Mouse (Mus musculus): ENCODE data around the gene Cmtm2b. TPM values are rescaled to one million over a fixed set of nuclear protein-coding genes. Genes with fewer than 3 reads are reported as not detected.
"Not testable (repeated sequence)": the region's sequence is repeated elsewhere in the genome, so short reads cannot be mapped to it uniquely, and the experiment has no call there.

Gene Cmtm2b
- total and polyA plus RNA-seq, 2 experiments from 2014 or later = not detected

DNA sequence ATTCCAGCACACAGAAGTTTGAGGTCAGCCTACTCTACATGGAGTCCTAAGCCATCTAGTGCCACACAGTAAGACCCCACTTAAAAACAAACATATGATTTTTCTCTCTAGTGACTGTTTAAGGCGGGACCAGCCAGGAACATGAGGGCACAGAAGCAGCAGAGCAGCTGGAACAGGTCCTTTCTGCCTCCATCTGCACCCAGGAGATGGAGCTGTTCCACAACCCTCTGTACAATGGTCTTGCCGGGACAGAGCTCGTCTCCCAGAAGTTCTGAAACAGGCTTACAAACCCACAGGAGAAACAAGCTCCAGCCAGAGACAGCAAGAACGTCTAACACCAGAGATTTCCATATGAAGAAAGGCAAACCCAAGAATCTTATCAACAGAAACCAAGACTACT, 8.7 kb upstream of the Cmtm2b start:
- no peak for ATAC-seq
- H3K4me1 ChIP-seq (ENCODE audit: insufficient read depth, low read length) = no peaks in the 10 kb centered on the region
- H3K27ac ChIP-seq = no peak overlapping the region
- DNase-seq (ENCODE audit: low spot score) = peak; percentile 5
- no peak overlapping the region for H3K9ac ChIP-seq (replicated peaks; ENCODE audit: low read length)
- no peak overlapping the region for H3K4me2 ChIP-seq (ENCODE audit: low read depth, low read length)
- H3K27me3 ChIP-seq (ENCODE audit: insufficient read depth, low read length) = no peaks in the 10 kb centered on the region
- TF ChIP-seq CTCF (IDR thresholded peaks at IDR 0.05; ENCODE audit: low read depth) = peak; percentile 39
- no peaks in the 10 kb centered on the region for H3K9me3 ChIP-seq (ENCODE audit: low read length)
- H3K4me3 ChIP-seq (ENCODE audit: low read length) = no peak overlapping the region
- H3K36me3 ChIP-seq (ENCODE audit: insufficient read depth, low read length) = no peaks in the 10 kb centered on the region
- WGBS = 62% methylated on average over 4 of the region's 4 CpGs

DNA sequence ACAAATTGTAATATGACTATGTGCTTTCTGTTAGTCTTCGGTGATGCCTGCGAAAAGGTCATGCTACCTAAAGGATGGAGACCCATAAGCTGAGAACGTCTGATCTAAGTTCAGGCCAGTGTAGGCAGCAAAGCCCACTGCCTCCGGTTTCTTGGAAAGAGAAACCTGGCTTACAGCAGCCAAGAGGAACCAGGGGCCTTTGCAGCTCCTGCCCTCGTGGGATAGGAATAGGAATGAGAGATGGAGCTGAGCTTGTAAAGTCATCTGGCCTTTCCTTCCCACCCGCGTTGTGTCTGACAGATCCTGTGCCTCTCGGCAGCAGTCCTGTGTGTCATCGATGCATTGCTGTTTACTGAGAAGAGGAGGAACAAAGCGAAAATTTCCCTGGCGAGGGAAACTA, 763 bp upstream of the Cmtm2b start, which contains the start of gene Gm11020:
Gene Gm11020, plus strand, starts transcription at position 301 of the 400 bp plus-strand sequence.
- not testable (repeated sequence) for DNase-seq (ENCODE audit: low spot score); H3K27ac ChIP-seq; H3K4me1 ChIP-seq (ENCODE audit: insufficient read depth, low read length); ATAC-seq; H3K9ac ChIP-seq (replicated peaks; ENCODE audit: low read length); H3K27me3 ChIP-seq (ENCODE audit: insufficient read depth, low read length); H3K4me2 ChIP-seq (ENCODE audit: low read depth, low read length); H3K36me3 ChIP-seq (ENCODE audit: insufficient read depth, low read length); H3K9me3 ChIP-seq (ENCODE audit: low read length); H3K4me3 ChIP-seq (ENCODE audit: low read length)
- 86% methylated on average over 9 of the region's 11 CpGs for WGBS

DNA sequence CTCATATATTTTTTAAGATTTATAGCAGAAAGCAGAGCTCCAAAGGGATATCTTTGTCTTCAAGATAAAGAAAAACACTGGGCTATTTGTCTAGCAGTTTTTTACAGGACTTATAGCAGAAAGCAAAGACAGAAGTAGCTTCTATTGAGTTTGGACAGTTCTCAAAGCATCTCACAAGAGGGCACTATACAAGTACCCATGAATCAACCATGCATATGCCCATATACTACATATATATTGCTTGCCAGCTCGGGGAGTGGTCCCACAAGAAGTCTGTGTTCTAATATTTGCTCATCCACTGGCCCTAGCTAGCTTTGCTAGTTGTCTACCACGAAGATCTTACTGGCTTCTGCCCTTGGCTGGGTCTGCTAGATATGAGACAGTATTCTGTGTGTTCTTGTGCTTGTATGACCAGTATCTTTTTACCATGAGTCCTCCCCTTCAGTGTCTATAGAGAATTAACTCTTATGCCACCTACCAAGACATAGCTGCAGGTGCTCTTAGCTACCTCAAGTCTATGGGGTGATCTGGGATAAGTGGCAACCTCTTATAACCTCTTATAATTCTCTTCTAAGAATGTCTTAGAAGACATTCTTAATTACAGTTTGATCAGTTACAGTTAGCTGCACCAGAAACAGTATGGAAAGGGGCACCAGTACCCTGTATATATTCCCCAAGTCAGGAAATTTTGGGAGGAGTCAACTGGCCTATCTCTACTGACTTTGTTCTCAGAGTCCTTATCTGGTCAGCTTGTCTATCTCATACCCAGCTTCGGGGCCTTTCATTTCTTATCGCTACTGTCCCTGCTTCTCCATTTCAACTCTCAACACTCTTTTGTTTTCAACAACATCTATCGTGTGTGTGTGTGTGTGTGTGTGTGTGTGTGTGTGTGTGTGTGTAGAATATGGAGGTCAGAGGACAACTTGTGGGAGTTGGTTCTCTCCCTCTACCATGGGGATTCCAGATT, 10.9 kb downstream of the Cmtm2b start:
- WGBS = 78% methylated on average over 5 of the region's 5 CpGs
- H3K9ac ChIP-seq (replicated peaks; ENCODE audit: low read length) = no peak overlapping the region
- H3K27me3 ChIP-seq (ENCODE audit: insufficient read depth, low read length) = no peaks in the 10 kb centered on the region
- DNase-seq (ENCODE audit: low spot score) (no peak), ATAC-seq (no peak)
- no peak overlapping the region for H3K27ac ChIP-seq
- no peak overlapping the region for H3K4me2 ChIP-seq (ENCODE audit: low read depth, low read length)
- H3K9me3 ChIP-seq (ENCODE audit: low read length) = no peaks in the 10 kb centered on the region
- H3K36me3 ChIP-seq (ENCODE audit: insufficient read depth, low read length) = no peaks in the 10 kb centered on the region
- TF ChIP-seq CTCF (IDR thresholded peaks at IDR 0.05; ENCODE audit: low read depth) = no peak
- H3K4me3 ChIP-seq (ENCODE audit: low read length) = no peak overlapping the region
- no peaks in the 10 kb centered on the region for H3K4me1 ChIP-seq (ENCODE audit: insufficient read depth, low read length)

DNA sequence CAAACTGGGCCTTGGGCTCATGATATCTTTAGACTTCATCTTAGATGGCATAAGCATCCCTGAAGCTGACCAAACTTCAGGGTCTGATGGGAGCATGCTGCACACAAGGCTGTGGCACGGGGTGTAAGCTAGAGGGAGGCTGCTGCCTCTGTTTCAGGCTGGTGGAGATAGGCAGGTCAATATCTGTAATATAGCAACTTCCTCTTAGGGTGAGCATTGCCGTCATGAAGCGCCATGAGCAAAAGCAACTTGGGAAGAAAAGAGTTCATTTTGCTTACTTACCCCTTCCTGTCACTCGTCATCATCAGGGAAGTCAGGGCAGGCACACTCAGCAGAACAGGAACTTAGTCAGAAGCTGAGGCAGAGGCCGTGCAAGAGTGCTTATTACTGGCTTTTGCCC, 11.8 kb downstream of the Cmtm2b start:
- Histone ChIP-seq H3K9ac (replicated peaks; ENCODE audit: low read length) (no peak overlapping the region), H3K4me2 (ENCODE audit: low read depth, low read length) (no peak overlapping the region), H3K27me3 (ENCODE audit: insufficient read depth, low read length) (no peaks in the 10 kb centered on the region), H3K4me3 (ENCODE audit: low read length) (no peak overlapping the region), H3K9me3 (ENCODE audit: low read length) (no peaks in the 10 kb centered on the region), H3K4me1 (ENCODE audit: insufficient read depth, low read length) (no peaks in the 10 kb centered on the region), H3K27ac (no peak overlapping the region), H3K36me3 (ENCODE audit: insufficient read depth, low read length) (no peaks in the 10 kb centered on the region)
- DNase-seq (ENCODE audit: low spot score) = no peak
- ATAC-seq = no peak
- no peak for TF ChIP-seq CTCF (IDR thresholded peaks at IDR 0.05; ENCODE audit: low read depth)
- WGBS = 78% methylated on average over 5 of the region's 5 CpGs

DNA sequence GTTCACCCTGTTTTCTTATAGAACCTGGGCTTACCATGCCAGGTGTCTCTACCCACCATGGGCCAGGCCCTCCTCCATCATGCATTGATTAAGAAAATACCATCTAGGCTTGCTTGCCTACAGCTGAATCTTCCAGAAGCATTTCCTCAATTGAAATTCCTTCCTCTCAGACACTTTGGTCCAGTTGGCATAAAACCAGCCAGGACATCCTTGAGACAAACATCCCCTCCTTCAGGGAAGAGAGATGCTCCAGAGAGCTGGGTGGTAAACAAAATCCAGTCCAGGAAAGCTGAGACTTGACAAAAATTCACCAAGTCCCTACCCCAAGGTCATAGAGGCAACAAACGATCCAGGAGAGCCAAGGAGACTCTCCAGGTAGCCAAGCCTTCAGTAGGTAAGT, 12.2 kb downstream of the Cmtm2b start:
- Histone ChIP-seq H3K9me3 (ENCODE audit: low read length) (no peaks in the 10 kb centered on the region), H3K4me2 (ENCODE audit: low read depth, low read length) (no peak overlapping the region), H3K36me3 (ENCODE audit: insufficient read depth, low read length) (no peaks in the 10 kb centered on the region), H3K27me3 (ENCODE audit: insufficient read depth, low read length) (no peaks in the 10 kb centered on the region), H3K9ac (replicated peaks; ENCODE audit: low read length) (no peak overlapping the region), H3K27ac (no peak overlapping the region), H3K4me1 (ENCODE audit: insufficient read depth, low read length) (no peaks in the 10 kb centered on the region), H3K4me3 (ENCODE audit: low read length) (no peak overlapping the region)
- DNase-seq (ENCODE audit: low spot score) = no peak
- no peak for ATAC-seq
- TF ChIP-seq CTCF (IDR thresholded peaks at IDR 0.05; ENCODE audit: low read depth) = no peak
- 86% methylated on average over 1 of the region's 1 CpGs for WGBS

DNA sequence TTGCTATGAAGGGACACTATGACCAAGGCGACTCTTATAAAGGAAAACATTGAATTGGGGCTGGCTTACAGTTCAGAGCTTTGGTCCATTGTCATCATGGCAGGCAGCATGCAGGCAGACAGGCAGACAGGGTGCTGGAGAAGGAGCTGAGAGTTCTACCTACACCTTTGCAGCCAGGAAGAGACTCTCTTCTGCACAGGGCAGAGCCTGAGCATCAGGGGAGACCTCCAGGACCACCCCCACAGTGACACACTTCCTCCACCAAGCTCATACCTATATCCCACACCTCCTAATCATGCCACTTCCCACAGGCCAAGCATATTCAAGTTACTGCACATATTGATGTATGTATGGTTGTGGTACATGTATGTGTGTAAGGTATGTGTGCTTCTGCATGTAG, 14.8 kb downstream of the Cmtm2b start:
- ATAC-seq = no peak
- TF ChIP-seq CTCF (IDR thresholded peaks at IDR 0.05; ENCODE audit: low read depth) = no peak
- H3K4me1 ChIP-seq (ENCODE audit: insufficient read depth, low read length) = no peaks in the 10 kb centered on the region
- H3K27me3 ChIP-seq (ENCODE audit: insufficient read depth, low read length) = no peaks in the 10 kb centered on the region
- no peak overlapping the region for H3K4me3 ChIP-seq (ENCODE audit: low read length)
- 88% methylated on average over 1 of the region's 1 CpGs for WGBS
- DNase-seq (ENCODE audit: low spot score) = no peak
- no peaks in the 10 kb centered on the region for H3K36me3 ChIP-seq (ENCODE audit: insufficient read depth, low read length)
- no peaks in the 10 kb centered on the region for H3K9me3 ChIP-seq (ENCODE audit: low read length)
- H3K9ac ChIP-seq (replicated peaks; ENCODE audit: low read length) = no peak overlapping the region
- H3K4me2 ChIP-seq (ENCODE audit: low read depth, low read length) = no peak overlapping the region
- no peak overlapping the region for H3K27ac ChIP-seq

DNA sequence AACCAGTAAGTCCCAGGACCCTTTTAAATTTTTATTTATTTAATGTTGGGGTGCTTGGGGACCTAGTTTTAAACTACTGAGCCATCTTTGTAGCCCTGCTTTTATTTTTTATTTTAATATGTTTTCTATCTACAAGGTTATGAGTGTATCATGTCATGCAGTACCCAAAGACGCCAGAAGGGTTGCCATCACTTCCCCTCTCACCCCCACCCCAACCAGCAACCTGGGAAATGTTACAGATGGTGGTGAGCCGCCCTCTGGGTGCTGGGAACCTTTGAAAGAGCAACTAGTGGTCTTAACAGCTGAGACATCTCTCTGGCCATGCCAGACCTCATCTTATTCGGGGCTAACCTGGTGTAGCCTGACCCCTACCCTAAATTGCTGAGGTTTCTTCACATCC, 15.9 kb downstream of the Cmtm2b start:
- no peaks in the 10 kb centered on the region for H3K9me3 ChIP-seq (ENCODE audit: low read length)
- DNase-seq (ENCODE audit: low spot score) = no peak
- no peak overlapping the region for H3K4me3 ChIP-seq (ENCODE audit: low read length)

More for the DNA sequence above, 15.9 kb downstream of the Cmtm2b start:
- peak; percentile 37 for TF ChIP-seq CTCF (IDR thresholded peaks at IDR 0.05; ENCODE audit: low read depth)
- Histone ChIP-seq H3K27me3 (ENCODE audit: insufficient read depth, low read length) (no peaks in the 10 kb centered on the region), H3K36me3 (ENCODE audit: insufficient read depth, low read length) (no peaks in the 10 kb centered on the region), H3K9ac (replicated peaks; ENCODE audit: low read length) (no peak overlapping the region), H3K27ac (no peak overlapping the region), H3K4me2 (ENCODE audit: low read depth, low read length) (no peak overlapping the region), H3K4me1 (ENCODE audit: insufficient read depth, low read length) (no peaks in the 10 kb centered on the region)
- ATAC-seq = no peak
- 58% methylated on average over 3 of the region's 3 CpGs for WGBS

All from hindbrain, postnatal 0 days (tissue).